Mouse (Mus musculus): ENCODE measurements at regions not wholly inside any gene's neighbourhood (a gene's known extent, or its start where the extent isn't known, plus 50 kb on each side); places are given as distances from the start of the nearest gene placed in this dataset.
A peak's percentile ranks its signal among the peaks of the same experiment; 100 is the strongest.

DNA sequence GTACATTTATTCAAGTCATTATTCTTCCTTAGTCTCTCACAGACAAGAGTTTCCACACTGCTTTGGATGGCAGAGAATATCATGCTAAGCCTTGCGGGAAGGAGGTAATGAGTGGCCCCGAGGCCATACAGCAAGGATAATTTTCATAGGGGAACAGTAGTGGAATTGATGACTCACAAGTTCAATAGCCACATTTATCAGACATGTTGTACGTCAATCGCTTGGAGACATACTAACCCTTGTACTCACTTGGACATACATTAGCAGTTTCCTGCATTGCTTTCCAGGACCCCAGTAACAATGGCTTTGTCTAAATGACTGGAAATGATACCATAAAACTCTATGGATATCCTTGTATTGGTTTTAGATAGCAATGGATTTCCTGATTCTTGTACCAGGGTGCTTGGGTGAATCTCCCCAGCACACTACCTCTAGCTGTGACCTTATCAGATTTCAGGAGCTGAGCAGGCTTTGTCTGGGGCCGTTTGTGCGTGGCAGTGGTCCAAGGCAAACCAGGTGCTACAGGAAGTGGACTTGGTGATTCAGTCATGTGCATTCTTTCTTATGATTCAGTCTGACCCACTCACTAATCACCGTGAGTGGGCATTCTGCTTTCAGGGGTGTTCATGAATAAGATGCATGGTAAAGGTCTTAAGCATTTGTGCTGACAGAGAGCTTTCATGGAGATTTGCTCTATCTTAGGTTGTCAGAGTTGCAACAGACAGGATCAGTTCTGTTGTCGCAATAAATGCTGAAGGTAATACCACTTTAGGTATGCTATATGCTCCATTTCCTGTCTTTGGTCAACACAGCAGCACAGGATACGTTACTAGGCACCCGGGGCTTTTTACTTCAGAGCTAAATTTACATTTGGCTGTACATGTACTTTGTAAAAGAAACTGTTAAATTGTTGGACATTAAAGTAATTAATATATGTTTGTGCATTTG, 326.2 kb downstream of the Klf5 start:
- no peaks in the 10 kb centered on the region for H3K9me3 ChIP-seq (ENCODE audit: low read depth, low read length)
- no peaks in the 10 kb centered on the region for H3K36me3 ChIP-seq (ENCODE audit: insufficient read depth)
- no peak overlapping the region for H3K4me2 ChIP-seq
- no peak overlapping the region for H3K9ac ChIP-seq
- H3K27me3 ChIP-seq (ENCODE audit: insufficient read depth, low read length) = no peaks in the 10 kb centered on the region
- no peaks in the 10 kb centered on the region for H3K4me1 ChIP-seq (ENCODE audit: insufficient read depth)
- H3K27ac ChIP-seq (ENCODE audit: low read depth) = no peak overlapping the region
- ATAC-seq (ENCODE audit: insufficient read depth) = no peak
- no peak for TF ChIP-seq CTCF (IDR thresholded peaks at IDR 0.05; ENCODE audit: low read depth)
- 74% methylated on average over 10 of the region's 10 CpGs for WGBS
- H3K4me3 ChIP-seq (ENCODE audit: low read depth, low read length) = no peak overlapping the region
- DNase-seq = no peak

DNA sequence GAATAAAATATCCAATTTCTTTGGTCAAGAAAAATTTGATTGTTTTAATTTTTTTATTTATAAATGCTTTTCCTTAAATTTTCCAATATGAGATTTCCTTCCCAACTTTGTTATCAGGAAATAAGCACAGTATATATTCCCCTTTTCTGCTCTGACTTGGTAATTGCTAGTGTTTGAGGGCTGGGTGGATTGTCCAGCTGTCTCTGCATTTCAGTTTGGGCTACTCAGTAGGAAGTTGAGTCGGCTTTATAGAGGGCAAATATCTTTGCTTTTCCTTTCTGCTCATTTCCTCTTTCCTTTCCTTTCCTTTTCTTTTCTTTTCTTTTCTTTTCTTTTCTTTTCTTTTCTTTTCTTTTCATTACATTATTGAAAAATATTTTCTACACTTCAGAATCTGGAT, 329.1 kb downstream of the Klf5 start:
- no peak overlapping the region for H3K27ac ChIP-seq (ENCODE audit: low read depth)
- no peak overlapping the region for H3K9ac ChIP-seq
- DNase-seq (no peak), ATAC-seq (ENCODE audit: insufficient read depth) (no peak)
- H3K36me3 ChIP-seq (ENCODE audit: insufficient read depth) = no peaks in the 10 kb centered on the region
- H3K9me3 ChIP-seq (ENCODE audit: low read depth, low read length) = no peaks in the 10 kb centered on the region
- H3K4me1 ChIP-seq (ENCODE audit: insufficient read depth) = no peaks in the 10 kb centered on the region
- H3K4me3 ChIP-seq (ENCODE audit: low read depth, low read length) = no peak overlapping the region
- WGBS = 73% methylated on average over 1 of the region's 1 CpGs
- H3K4me2 ChIP-seq = no peak overlapping the region
- no peaks in the 10 kb centered on the region for H3K27me3 ChIP-seq (ENCODE audit: insufficient read depth, low read length)
- no peak for TF ChIP-seq CTCF (IDR thresholded peaks at IDR 0.05; ENCODE audit: low read depth)

GRCm38 (mm10) chr14:99631092-99631491, 332.6 kb downstream of the Klf5 start:
- Histone ChIP-seq H3K4me2 (no peak overlapping the region), H3K36me3 (ENCODE audit: insufficient read depth) (no peaks in the 10 kb centered on the region), H3K9ac (no peak overlapping the region), H3K27ac (ENCODE audit: low read depth) (no peak overlapping the region), H3K4me1 (ENCODE audit: insufficient read depth) (no peaks in the 10 kb centered on the region), H3K27me3 (ENCODE audit: insufficient read depth, low read length) (no peaks in the 10 kb centered on the region), H3K9me3 (ENCODE audit: low read depth, low read length) (no peaks in the 10 kb centered on the region), H3K4me3 (ENCODE audit: low read depth, low read length) (no peak overlapping the region)
- ATAC-seq (ENCODE audit: insufficient read depth) (no peak), DNase-seq (peak; percentile 57)
- TF ChIP-seq CTCF (IDR thresholded peaks at IDR 0.05; ENCODE audit: low read depth) = no peak
- 39% methylated on average over 10 of the region's 10 CpGs for WGBS

DNA sequence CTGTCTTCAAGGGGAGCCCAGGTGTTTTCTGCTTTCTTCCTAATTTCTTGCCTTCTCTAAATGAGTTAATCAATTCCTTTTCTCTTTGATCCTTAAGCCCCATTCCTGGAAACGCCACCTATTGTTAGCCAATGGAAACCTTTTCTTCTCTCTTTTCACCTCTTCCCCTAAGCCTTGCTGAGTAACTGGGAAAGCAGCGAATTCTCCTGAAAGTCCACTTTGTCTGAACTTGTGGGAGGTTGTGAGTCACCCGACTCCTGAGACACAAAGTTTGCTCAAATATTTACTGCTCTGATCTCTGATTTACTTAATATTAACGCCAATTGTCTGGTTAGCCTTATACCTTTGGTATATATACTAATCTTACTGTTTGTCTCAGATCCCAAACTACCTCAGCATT, 334.0 kb downstream of the Klf5 start:
- H3K4me2 ChIP-seq = no peak overlapping the region
- H3K27ac ChIP-seq (ENCODE audit: low read depth) = no peak overlapping the region
- no peaks in the 10 kb centered on the region for H3K27me3 ChIP-seq (ENCODE audit: insufficient read depth, low read length)
- no peaks in the 10 kb centered on the region for H3K4me1 ChIP-seq (ENCODE audit: insufficient read depth)
- no peak for DNase-seq
- H3K9ac ChIP-seq = no peak overlapping the region
- 31% methylated on average over 4 of the region's 4 CpGs for WGBS
- TF ChIP-seq CTCF (IDR thresholded peaks at IDR 0.05; ENCODE audit: low read depth) = no peak
- no peak for ATAC-seq (ENCODE audit: insufficient read depth)
- H3K4me3 ChIP-seq (ENCODE audit: low read depth, low read length) = no peak overlapping the region
- H3K36me3 ChIP-seq (ENCODE audit: insufficient read depth) = no peaks in the 10 kb centered on the region
- H3K9me3 ChIP-seq (ENCODE audit: low read depth, low read length) = no peaks in the 10 kb centered on the region

GRCm38 (mm10) chr14:99635556-99636150, 337.2 kb downstream of the Klf5 start:
- no peak for DNase-seq
- no peak overlapping the region for H3K9ac ChIP-seq
- no peaks in the 10 kb centered on the region for H3K9me3 ChIP-seq (ENCODE audit: low read depth, low read length)
- WGBS = 78% methylated on average over 4 of the region's 4 CpGs
- H3K4me3 ChIP-seq (ENCODE audit: low read depth, low read length) = no peak overlapping the region
- H3K36me3 ChIP-seq (ENCODE audit: insufficient read depth) = no peaks in the 10 kb centered on the region
- TF ChIP-seq CTCF (IDR thresholded peaks at IDR 0.05; ENCODE audit: low read depth) = no peak
- H3K27me3 ChIP-seq (ENCODE audit: insufficient read depth, low read length) = no peaks in the 10 kb centered on the region
- no peaks in the 10 kb centered on the region for H3K4me1 ChIP-seq (ENCODE audit: insufficient read depth)
- H3K27ac ChIP-seq (ENCODE audit: low read depth) = no peak overlapping the region
- H3K4me2 ChIP-seq = no peak overlapping the region
- ATAC-seq (ENCODE audit: insufficient read depth) = no peak

DNA sequence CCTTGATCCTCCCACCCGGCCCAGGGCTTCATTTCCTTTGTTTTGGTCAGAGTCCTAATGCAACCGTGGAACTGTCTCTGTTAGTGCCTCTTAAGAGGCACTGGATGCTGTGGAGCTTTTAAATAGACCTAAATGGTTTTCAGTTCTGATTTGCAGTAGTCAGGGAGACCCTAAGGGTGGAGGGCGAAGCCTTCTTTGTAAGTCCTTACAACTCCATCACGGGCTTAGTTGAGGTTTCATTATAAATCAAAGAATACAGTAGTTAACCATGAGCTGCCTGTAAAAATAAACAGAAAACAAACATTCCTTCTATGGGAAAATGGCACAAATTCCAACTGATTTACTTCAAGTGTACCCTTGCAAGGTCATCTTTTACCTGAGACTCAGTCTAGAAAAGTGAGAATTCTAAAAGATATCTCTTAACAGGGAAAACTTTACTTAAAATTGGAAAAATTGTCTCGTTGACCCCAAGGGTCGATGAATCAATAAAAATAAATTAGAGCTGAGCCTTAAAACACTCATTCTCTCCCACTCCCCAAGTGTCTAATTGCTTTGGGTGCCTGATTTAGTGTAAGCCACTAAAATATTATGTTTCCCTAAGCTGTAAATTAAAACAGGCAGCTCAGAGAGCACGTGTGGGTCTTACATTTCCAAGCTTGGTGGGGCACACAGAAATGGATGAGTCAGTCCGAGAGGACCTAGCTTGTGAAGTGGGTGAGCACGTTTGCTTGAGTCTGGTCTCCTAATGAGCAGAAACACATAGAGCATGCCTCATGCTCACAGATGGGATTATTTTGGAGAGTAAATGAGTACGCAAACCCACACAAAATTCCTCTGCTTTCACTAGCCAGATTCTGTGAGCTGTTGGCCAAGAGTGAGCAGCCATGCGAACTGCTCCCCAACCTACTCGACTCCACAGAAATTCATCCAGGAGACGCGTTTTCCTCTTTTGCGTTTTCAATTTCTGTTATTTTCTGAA, 343.3 kb downstream of the Klf5 start:
- 79% methylated on average over 15 of the region's 15 CpGs for WGBS
- TF ChIP-seq CTCF (IDR thresholded peaks at IDR 0.05; ENCODE audit: low read depth) = no peak
- Histone ChIP-seq H3K27me3 (ENCODE audit: insufficient read depth, low read length) (no peaks in the 10 kb centered on the region), H3K9me3 (ENCODE audit: low read depth, low read length) (no peaks in the 10 kb centered on the region), H3K36me3 (ENCODE audit: insufficient read depth) (no peaks in the 10 kb centered on the region), H3K27ac (ENCODE audit: low read depth) (no peak overlapping the region), H3K4me2 (no peak overlapping the region), H3K4me1 (ENCODE audit: insufficient read depth) (no peaks in the 10 kb centered on the region; the same call in 1 of the 2 replicates), H3K9ac (no peak overlapping the region), H3K4me3 (ENCODE audit: low read depth, low read length) (no peak overlapping the region)
- ATAC-seq (ENCODE audit: insufficient read depth) (no peak), DNase-seq (no peak)

Measured in lung, embryonic 14.5 days (tissue).